Mouse (Mus musculus): ENCODE data around the gene 2200002D01Rik. TPM values are rescaled to one million over a fixed set of nuclear protein-coding genes. Genes with fewer than 3 reads are reported as not detected.
A peak's percentile ranks its signal among the peaks of the same experiment; 100 is the strongest.
"Not testable (repeated sequence)": the region's sequence is repeated elsewhere in the genome, so short reads cannot be mapped to it uniquely, and the experiment has no call there.

Gene 2200002D01Rik
- polyA plus RNA-seq, 1 experiment from 2014 or later: 1.7 TPM

DNA sequence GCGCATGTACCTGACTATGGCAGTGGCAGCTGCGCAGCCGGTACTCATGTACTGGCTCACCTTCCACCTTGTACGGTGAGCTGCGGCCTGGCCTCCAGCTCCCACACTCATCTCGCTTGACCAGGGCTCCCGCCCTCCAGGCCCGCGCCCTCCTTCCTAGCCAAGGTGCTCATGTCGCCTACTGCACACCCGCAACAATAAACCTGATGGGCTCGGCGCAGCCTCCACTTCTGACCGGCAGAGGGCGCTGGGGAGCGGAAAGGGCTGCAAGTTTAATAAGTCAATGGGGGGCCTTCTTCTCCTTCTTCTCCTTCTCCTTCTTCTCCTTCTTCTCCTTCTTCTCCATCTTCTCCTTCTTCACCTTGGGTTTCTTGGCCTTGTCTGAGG lies 959 bp downstream of the 2200002D01Rik start:
- Histone ChIP-seq H3K9me3 (no peaks in the 10 kb centered on the region), H3K27ac (replicated peaks) (no peak overlapping the region), H3K27me3 (peaks cover 31% of the 10 kb centered on the region), H3K4me1 (replicated peaks) (peaks cover 12% of the 10 kb centered on the region; the same call in 1 of the 2 replicates), H3K9ac (no peak overlapping the region), H3K36me3 (peaks cover 20% of the 10 kb centered on the region), H3K4me3 (peak overlapping the region; percentile 14; the same call in 1 of the 2 replicates), H3K4me2 (peak overlapping the region; percentile 49)
- 0 out of 2 replicates have a peak, but pooled peaks have one; percentile 21 for ATAC-seq (ENCODE audit: low read depth)
- 23% methylated on average over 16 of the region's 16 CpGs for WGBS

- peaks cover 31% of the 10 kb centered on the region for H3K27me3 ChIP-seq
- H3K4me3 ChIP-seq: no peak overlapping the region
- no peaks in the 10 kb centered on the region for H3K9me3 ChIP-seq
- H3K9ac ChIP-seq: no peak overlapping the region
- H3K36me3 ChIP-seq: peaks cover 20% of the 10 kb centered on the region
- 93% methylated on average over 21 of the region's 21 CpGs for WGBS
- ATAC-seq (ENCODE audit: low read depth): no peak
- peaks cover 12% of the 10 kb centered on the region; the same call in 1 of the 2 replicates for H3K4me1 ChIP-seq (replicated peaks)
- H3K27ac ChIP-seq (replicated peaks): no peak overlapping the region
- no peak overlapping the region for H3K4me2 ChIP-seq
These were observed 1.5 kb downstream of the 2200002D01Rik start for GRCm38 (mm10) chr7:29246619-29247313.

- no peak overlapping the region for H3K9ac ChIP-seq
- peaks cover 20% of the 10 kb centered on the region for H3K36me3 ChIP-seq
- H3K4me3 ChIP-seq: no peak overlapping the region
- ATAC-seq (ENCODE audit: low read depth): no peak
- 89% methylated on average over 5 of the region's 5 CpGs for WGBS
- peaks cover 31% of the 10 kb centered on the region for H3K27me3 ChIP-seq
- H3K27ac ChIP-seq (replicated peaks): no peak overlapping the region
- H3K4me2 ChIP-seq: no peak overlapping the region
- no peaks in the 10 kb centered on the region for H3K9me3 ChIP-seq
- peaks cover 12% of the 10 kb centered on the region; the same call in 1 of the 2 replicates for H3K4me1 ChIP-seq (replicated peaks)
These were observed 2.3 kb downstream of the 2200002D01Rik start for GRCm38 (mm10) chr7:29246015-29246414.

DNA sequence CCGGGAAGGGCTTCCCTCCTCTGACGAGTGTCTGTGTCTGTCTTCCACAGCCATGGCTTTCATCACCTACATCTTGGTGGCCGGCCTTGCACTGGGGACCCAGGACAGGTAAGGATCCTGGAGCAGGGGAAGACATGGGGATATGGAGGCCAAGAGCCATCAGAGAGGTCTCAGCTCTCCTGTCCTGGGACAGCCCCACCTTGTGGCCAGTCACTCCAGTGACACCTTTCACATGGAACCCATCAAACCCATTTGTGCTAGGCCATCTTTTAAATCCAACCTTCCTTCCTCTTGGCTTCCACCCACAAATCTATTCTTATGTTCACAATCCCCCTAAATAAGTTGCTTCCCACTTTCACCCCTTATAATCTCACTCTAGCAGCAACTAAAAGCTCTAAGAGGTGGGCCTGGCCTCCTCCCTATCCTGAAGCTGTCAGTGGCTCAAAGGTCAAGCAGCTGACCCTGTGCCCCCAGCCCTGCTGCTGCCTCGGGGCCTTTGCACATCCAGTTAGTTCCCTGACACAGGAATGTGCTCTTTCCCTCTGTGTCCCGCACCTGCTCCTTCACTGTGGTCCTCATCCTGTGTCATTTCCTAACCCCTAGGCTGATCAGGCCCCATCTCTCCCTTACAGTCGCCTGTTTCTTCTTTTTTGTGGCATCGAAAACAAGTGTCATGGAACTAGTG lies 3.4 kb downstream of the 2200002D01Rik start:
- Histone ChIP-seq H3K9me3 (no peaks in the 10 kb centered on the region), H3K4me3 (no peak overlapping the region), H3K9ac (no peak overlapping the region), H3K27me3 (peaks cover 31% of the 10 kb centered on the region), H3K27ac (replicated peaks) (no peak overlapping the region), H3K4me2 (no peak overlapping the region), H3K36me3 (peaks cover 20% of the 10 kb centered on the region), H3K4me1 (replicated peaks) (peaks cover 12% of the 10 kb centered on the region; the same call in 1 of the 2 replicates)
- no peak for ATAC-seq (ENCODE audit: low read depth)
- 87% methylated on average over 7 of the region's 7 CpGs for WGBS

DNA sequence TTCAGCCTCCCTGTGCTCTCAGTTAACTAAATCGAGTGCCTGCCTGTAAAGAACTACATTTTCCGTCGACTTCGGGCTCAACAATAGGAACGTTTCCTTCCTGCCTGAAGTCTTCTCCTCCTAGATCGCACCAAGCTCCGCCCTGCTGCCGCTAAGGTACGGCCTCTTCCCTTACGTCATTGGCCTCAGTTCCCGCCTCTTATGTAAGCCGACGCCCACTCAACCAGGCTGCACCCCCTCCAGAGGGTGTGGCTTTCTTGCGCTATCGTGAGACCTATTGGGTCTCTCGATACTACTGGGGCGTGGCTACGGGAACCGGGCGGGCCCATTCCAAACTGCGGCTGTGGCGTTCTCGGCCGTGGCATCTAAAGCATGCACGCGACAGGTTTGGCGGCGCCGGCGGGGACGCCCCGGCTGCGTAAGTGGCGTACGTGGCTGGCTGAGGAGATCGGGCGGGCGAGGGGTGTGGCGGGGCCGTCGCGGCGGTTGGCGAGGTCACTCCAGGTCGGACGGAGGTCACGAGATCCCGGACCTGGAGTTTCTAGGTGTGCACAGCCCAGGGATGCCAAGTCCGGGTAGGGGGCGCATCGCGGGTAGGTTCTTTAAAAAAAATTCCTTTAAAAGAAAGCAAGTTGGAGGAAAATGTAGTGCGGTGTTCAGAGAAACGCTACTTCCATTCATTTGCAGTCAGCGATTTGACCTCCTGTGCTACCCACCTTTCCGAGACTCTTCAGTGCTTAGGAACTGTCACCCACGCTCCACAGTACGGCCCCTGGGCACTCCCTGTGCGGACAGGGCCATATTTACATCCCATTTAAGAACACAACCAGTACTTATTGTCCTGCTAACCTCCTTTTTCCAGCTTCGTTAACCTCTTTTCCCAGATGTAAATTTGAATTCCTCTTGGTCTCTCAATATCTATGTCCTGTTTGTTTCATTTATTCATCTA lies 10.0 kb downstream of the 2200002D01Rik start, which contains the start of gene Yif1b:
Gene Yif1b, plus strand, starts transcription at position 311 of the 949 bp plus-strand sequence.
- Histone ChIP-seq H3K4me1 (replicated peaks) (peaks cover 14% of the 10 kb centered on the region), H3K4me2 (peak within 1 kb of the TSS; percentile 69), H3K9ac (peak within 1 kb of the TSS; percentile 71), H3K27ac (replicated peaks) (peak within 1 kb of the TSS; percentile 88), H3K27me3 (peaks cover 8% of the 10 kb centered on the region), H3K4me3 (peak within 1 kb of the TSS; percentile 55), H3K9me3 (no peaks in the 10 kb centered on the region), H3K36me3 (no peaks in the 10 kb centered on the region)
- peak; percentile 98 for ATAC-seq (ENCODE audit: low read depth)
- WGBS: under 1% methylated on average over 60 of the region's 60 CpGs

DNA sequence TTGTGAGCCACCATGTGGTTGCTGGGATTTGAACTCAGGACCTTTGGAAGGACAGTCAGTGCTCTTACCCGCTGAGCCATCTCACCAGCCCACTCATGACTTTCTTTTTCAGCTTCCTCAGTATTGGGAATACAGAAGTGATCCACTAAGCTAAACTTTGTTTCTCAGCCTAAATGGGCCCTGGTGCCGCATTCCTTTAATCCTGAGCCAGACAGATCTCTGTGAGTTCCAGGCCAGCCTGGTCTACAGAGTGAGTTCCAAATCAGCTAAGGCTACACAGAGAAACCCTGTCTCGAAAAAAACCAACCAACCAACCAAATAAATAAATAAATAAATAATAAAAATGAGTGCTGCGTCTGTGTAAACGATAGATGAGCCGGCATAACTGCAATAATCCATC lies 10.7 kb downstream of the 2200002D01Rik start:
- WGBS: 30% methylated on average over 6 of the region's 6 CpGs
- not testable (repeated sequence) for H3K36me3 ChIP-seq, H3K9me3 ChIP-seq
- peak; percentile 32; the same call in 1 of the 2 replicates for ATAC-seq (ENCODE audit: low read depth)
- H3K4me3 ChIP-seq: peak overlapping the region; percentile 55
- peaks cover 15% of the 10 kb centered on the region for H3K27me3 ChIP-seq
- H3K27ac ChIP-seq (replicated peaks): peak overlapping the region; percentile 88
- peaks cover 14% of the 10 kb centered on the region for H3K4me1 ChIP-seq (replicated peaks)
- peak overlapping the region; percentile 56 for H3K9ac ChIP-seq
- peak overlapping the region; percentile 69 for H3K4me2 ChIP-seq

DNA sequence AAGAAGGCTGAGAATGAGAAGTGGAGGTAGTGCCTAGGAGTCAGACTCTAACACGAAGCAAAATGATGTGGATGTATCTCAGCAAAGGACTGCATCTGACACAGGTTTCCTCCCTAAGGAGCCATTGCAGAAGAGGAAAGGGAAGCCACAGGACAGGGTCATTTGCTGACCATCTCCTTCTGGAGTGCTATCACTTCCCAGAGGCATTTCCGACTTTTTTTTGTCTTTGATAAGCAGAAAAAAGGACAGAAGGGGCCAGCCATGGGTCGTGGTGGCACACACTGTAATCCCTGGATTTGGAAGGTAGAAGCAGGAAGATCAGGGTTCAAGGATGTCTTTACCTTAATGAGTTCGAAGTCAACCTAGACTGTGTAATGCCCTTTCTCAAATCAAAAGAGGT lies 11.7 kb downstream of the 2200002D01Rik start:
- Histone ChIP-seq H3K27me3 (peaks cover 25% of the 10 kb centered on the region), H3K27ac (replicated peaks) (no peak overlapping the region), H3K4me3 (no peak overlapping the region), H3K4me1 (replicated peaks) (peaks cover 24% of the 10 kb centered on the region), H3K9me3 (no peaks in the 10 kb centered on the region), H3K36me3 (no peaks in the 10 kb centered on the region), H3K4me2 (no peak overlapping the region), H3K9ac (no peak overlapping the region)
- WGBS: 87% methylated on average over 4 of the region's 4 CpGs
- ATAC-seq (ENCODE audit: low read depth): no peak

- Histone ChIP-seq H3K9me3 (no peaks in the 10 kb centered on the region), H3K36me3 (no peaks in the 10 kb centered on the region), H3K4me3 (no peak overlapping the region), H3K4me1 (replicated peaks) (peaks cover 21% of the 10 kb centered on the region), H3K27me3 (peaks cover 45% of the 10 kb centered on the region), H3K27ac (replicated peaks) (no peak overlapping the region), H3K9ac (no peak overlapping the region), H3K4me2 (no peak overlapping the region)
- WGBS: 79% methylated on average over 5 of the region's 5 CpGs
- no peak for ATAC-seq (ENCODE audit: low read depth)
These were observed 13.6 kb downstream of the 2200002D01Rik start for GRCm38 (mm10) chr7:29234661-29235060.

GRCm38 (mm10) chr7:29233745-29234144 lies 14.5 kb downstream of the 2200002D01Rik start:
- no peak for ATAC-seq (ENCODE audit: low read depth)
- H3K36me3 ChIP-seq: no peaks in the 10 kb centered on the region
- H3K4me2 ChIP-seq: no peak overlapping the region
- no peak overlapping the region for H3K9ac ChIP-seq
- WGBS: 77% methylated on average over 6 of the region's 6 CpGs
- H3K9me3 ChIP-seq: no peaks in the 10 kb centered on the region
- H3K4me3 ChIP-seq: no peak overlapping the region
- H3K27me3 ChIP-seq: peaks cover 47% of the 10 kb centered on the region
- H3K4me1 ChIP-seq (replicated peaks): peaks cover 12% of the 10 kb centered on the region
- H3K27ac ChIP-seq (replicated peaks): no peak overlapping the region

- Histone ChIP-seq H3K4me1 (replicated peaks) (peaks cover 10% of the 10 kb centered on the region), H3K36me3 (no peaks in the 10 kb centered on the region), H3K9me3 (no peaks in the 10 kb centered on the region), H3K4me2 (peak within 1 kb of the TSS; percentile 86), H3K4me3 (peak within 1 kb of the TSS; percentile 48), H3K27ac (replicated peaks) (no peak within 1 kb of the TSS), H3K9ac (peak within 1 kb of the TSS; percentile 66), H3K27me3 (peaks cover 47% of the 10 kb centered on the region)
- ATAC-seq (ENCODE audit: low read depth): no peak
- 1% methylated on average over 60 of the region's 62 CpGs for WGBS
These were observed 15.8 kb downstream of the 2200002D01Rik start, which contains the start of gene Kcnk6 for GRCm38 (mm10) chr7:29232247-29233013. TSS of gene Kcnk6 (minus strand) at chr7:29232515.

- Histone ChIP-seq H3K4me3 (peak overlapping the region; percentile 48), H3K36me3 (no peaks in the 10 kb centered on the region)
- ATAC-seq (ENCODE audit: low read depth): no peak
These were observed 16.7 kb downstream of the 2200002D01Rik start for GRCm38 (mm10) chr7:29231517-29231916.

More at GRCm38 (mm10) chr7:29231517-29231916, 16.7 kb downstream of the 2200002D01Rik start:
- Histone ChIP-seq H3K9ac (peak overlapping the region; percentile 66; the same call in 1 of the 2 replicates), H3K4me2 (peak overlapping the region; percentile 86), H3K9me3 (no peaks in the 10 kb centered on the region), H3K4me1 (replicated peaks) (peaks cover 10% of the 10 kb centered on the region), H3K27ac (replicated peaks) (no peak overlapping the region), H3K27me3 (peaks cover 47% of the 10 kb centered on the region)
- WGBS: 51% methylated on average over 3 of the region's 3 CpGs

Data from neural tube, embryonic 13.5 days (tissue).